Mouse (Mus musculus): ENCODE measurements around the gene Nadk. TPM values are rescaled to one million over a fixed set of nuclear protein-coding genes. Genes with fewer than 3 reads are reported as not detected.
"Not testable (repeated sequence)": the region's sequence is repeated elsewhere in the genome, so short reads cannot be mapped to it uniquely, and the experiment has no call there.

Nadk gene
- polyA plus RNA-seq, 1 experiment from 2014 or later = 93.5 TPM

- Histone ChIP-seq H3K36me3 (replicated peaks) (peaks cover 66% of the 10 kb centered on the region), H3K27me3 (no peaks in the 10 kb centered on the region), H3K27ac (no peak overlapping the region), H3K4me1 (peaks cover 25% of the 10 kb centered on the region), H3K4me3 (replicated peaks) (no peak overlapping the region), H3K4me2 (no peak overlapping the region), H3K9me3 (no peaks in the 10 kb centered on the region), H3K9ac (no peak overlapping the region)
- ATAC-seq (ENCODE audit: low FRiP score) = no peak
- WGBS = 83% methylated on average over 6 of the region's 6 CpGs
Observed at GRCm38 (mm10) chr4:155559454-155559853, 2.7 kb upstream of the Nadk start.

DNA sequence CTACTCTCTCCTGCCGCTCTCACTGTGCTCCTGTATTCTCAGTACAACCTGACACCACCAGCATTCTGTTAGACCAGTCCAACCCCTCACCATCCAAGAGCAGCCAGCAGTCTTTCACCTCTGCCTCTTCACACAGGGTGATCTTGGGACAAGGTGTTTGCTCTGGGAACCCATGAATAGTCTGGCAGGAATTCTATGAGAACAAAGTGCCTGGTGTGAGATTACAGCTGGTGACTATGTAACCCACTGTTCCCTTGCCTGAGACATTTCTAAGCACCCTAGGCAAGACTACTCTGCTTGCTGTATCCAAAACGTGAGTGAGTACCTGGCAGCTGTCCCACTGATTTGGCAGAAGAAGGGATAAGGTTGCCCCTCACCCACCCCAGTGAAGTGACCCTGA lies 1.2 kb upstream of the Nadk start:
- Histone ChIP-seq H3K36me3 (replicated peaks) (peaks cover 52% of the 10 kb centered on the region), H3K27ac (0 out of 2 replicates have a peak overlapping the region, but pooled peaks have one; percentile 91), H3K9ac (no peak overlapping the region), H3K9me3 (no peaks in the 10 kb centered on the region), H3K4me1 (peaks cover 37% of the 10 kb centered on the region), H3K4me2 (no peak overlapping the region), H3K27me3 (no peaks in the 10 kb centered on the region), H3K4me3 (replicated peaks) (no peak overlapping the region)
- no peak for ATAC-seq (ENCODE audit: low FRiP score)
- 67% methylated on average over 2 of the region's 2 CpGs for WGBS

DNA sequence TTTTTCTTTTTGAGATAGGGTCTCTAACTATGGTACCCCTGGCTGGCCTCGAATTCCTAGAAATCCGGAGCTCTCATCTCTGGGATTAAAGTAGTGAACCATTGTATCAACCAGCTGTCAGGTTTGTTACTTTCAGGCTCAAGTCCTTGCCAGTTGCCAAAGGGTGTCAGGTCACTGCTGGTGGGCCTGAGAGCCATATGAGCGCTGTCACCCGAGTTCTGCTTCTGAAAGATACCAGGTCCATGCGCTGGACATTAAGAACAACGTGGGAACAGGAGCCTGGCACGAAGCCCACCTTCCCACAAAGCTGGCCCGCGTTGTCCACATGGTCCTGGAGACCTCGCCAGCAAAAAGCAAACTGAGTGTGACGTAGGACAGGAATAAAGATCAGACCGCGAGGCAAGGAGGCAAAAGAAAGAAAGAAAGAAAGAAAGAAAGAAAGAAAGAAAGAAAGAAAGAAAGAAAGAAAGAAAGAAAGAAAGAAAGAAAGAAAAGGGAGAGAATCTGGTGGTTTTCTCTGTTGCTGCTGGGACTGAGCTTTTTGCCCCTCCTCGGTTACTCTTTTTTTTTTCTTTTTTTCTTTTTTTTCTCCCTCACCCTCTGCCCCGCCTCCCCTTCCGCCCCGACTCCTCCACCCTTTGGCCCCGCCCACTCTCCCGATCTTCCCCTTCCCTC lies 684 bp downstream of the Nadk start:
- Histone ChIP-seq H3K4me2 (peak overlapping the region; percentile 77), H3K27ac (peak overlapping the region; percentile 91), H3K4me3 (replicated peaks) (peak overlapping the region; percentile 87), H3K4me1 (peaks cover 40% of the 10 kb centered on the region), H3K27me3 (no peaks in the 10 kb centered on the region), H3K9ac (peak overlapping the region; percentile 45; the same call in 1 of the 2 replicates), H3K9me3 (no peaks in the 10 kb centered on the region), H3K36me3 (replicated peaks) (peaks cover 32% of the 10 kb centered on the region)
- 3% methylated on average over 18 of the region's 19 CpGs for WGBS
- peak; percentile 36; the same call in 1 of the 2 replicates for ATAC-seq (ENCODE audit: low FRiP score)

- Histone ChIP-seq H3K9me3 (no peaks in the 10 kb centered on the region), H3K4me2 (peak overlapping the region; percentile 77), H3K4me3 (replicated peaks) (peak overlapping the region; percentile 87), H3K9ac (peak overlapping the region; percentile 77), H3K27ac (peak overlapping the region; percentile 91), H3K4me1 (peaks cover 40% of the 10 kb centered on the region), H3K36me3 (replicated peaks) (peaks cover 25% of the 10 kb centered on the region), H3K27me3 (no peaks in the 10 kb centered on the region)
- under 1% methylated on average over 69 of the region's 69 CpGs for WGBS
- ATAC-seq (ENCODE audit: low FRiP score) = peak; percentile 96
Observed at GRCm38 (mm10) chr4:155563400-155564231, 1.4 kb downstream of the Nadk start.

- Histone ChIP-seq H3K27me3 (no peaks in the 10 kb centered on the region), H3K27ac (peak overlapping the region; percentile 91), H3K36me3 (replicated peaks) (peaks cover 16% of the 10 kb centered on the region), H3K9me3 (no peaks in the 10 kb centered on the region), H3K9ac (peak overlapping the region; percentile 77), H3K4me3 (replicated peaks) (peak overlapping the region; percentile 87), H3K4me2 (peak overlapping the region; percentile 77), H3K4me1 (peaks cover 40% of the 10 kb centered on the region)
- 19% methylated on average over 20 of the region's 20 CpGs for WGBS
- ATAC-seq (ENCODE audit: low FRiP score) = no peak
Observed at GRCm38 (mm10) chr4:155564315-155565069, 2.3 kb downstream of the Nadk start.

DNA sequence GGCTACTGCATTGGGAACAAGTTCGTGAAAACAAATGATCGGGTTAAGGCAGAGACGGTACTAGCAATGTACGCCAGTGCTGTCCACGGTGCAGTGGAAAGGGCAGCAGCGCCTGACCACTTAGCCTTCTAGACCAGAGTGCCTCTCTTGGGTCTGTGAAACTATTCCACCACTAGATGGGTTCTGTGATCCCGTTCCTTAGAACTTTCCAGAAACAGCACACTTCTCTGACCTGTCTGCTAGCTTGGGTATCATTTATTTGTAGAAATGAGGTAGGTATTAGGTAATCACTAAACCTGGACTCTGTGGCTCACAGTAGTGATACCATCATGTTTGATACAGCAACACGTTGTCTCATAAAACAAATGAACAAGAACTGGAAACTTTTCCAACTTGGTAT lies 4.4 kb downstream of the Nadk start:
- H3K9me3 ChIP-seq = no peaks in the 10 kb centered on the region
- no peak overlapping the region for H3K9ac ChIP-seq
- no peak for ATAC-seq (ENCODE audit: low FRiP score)
- peaks cover 32% of the 10 kb centered on the region for H3K4me1 ChIP-seq
- WGBS = 84% methylated on average over 8 of the region's 8 CpGs
- H3K4me3 ChIP-seq (replicated peaks) = no peak overlapping the region
- H3K27ac ChIP-seq = no peak overlapping the region
- no peak overlapping the region for H3K4me2 ChIP-seq
- no peaks in the 10 kb centered on the region for H3K36me3 ChIP-seq (replicated peaks)
- H3K27me3 ChIP-seq = no peaks in the 10 kb centered on the region

DNA sequence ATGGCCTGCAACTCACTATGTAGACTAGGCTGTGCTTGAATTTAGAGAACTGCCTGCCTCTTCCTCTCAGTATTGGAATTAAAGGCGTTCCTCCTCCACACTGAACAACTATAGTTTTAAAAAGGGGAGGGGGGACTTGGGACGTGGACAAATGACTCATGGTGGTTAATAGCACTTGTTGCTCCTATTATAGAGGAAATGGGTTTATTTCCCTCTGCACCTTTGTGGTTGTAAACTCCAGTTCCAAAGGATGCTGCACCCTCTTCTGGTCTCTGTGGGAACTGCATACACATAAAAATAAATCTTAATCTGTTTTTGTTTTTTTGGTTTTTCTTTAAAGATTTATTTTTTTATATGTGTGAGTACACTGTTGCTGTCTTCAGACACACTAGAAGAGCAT lies 6.0 kb downstream of the Nadk start:
- H3K4me1 ChIP-seq = peaks cover 18% of the 10 kb centered on the region
- H3K27ac ChIP-seq = no peak overlapping the region
- no peaks in the 10 kb centered on the region for H3K36me3 ChIP-seq (replicated peaks)
- H3K9ac ChIP-seq = no peak overlapping the region
- ATAC-seq (ENCODE audit: low FRiP score) = no peak
- no peaks in the 10 kb centered on the region for H3K9me3 ChIP-seq
- H3K4me3 ChIP-seq (replicated peaks) = no peak overlapping the region
- WGBS = 48% methylated on average over 2 of the region's 2 CpGs
- H3K27me3 ChIP-seq = no peaks in the 10 kb centered on the region
- H3K4me2 ChIP-seq = no peak overlapping the region

DNA sequence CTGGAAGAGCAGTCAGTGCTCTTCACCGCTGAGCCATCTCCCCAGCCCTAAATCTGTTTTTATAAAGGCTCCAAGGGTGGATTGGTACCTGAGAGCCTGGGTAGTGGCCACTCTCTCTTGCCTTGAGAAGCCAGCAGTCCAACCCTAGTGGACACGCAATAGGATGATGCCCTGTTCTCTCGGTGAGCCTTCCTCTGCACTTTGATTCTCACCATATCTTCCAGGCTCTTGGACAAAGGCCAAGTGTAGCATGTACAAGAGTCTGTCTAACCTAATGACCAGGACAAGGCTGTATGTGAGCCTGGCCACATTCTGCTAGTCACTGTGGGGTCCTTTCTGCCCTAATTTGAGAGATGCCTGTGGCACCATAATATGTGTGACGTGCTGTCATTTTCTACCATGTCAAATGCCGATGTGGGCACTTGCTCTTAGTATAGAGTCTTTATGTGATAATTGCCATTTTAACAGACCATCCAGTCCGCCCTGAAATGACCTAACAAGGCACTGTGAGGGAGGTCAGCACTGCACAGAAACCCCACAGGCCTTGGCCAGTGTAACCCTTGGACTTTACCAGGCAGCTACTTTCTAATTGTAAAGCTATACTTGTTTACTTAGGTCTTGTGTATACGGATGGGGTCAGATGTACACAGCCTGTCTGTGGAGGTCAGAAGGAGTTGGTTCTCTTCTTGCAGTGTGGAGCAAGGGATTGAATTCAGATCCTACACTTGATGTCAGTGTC lies 6.6 kb downstream of the Nadk start:
- Histone ChIP-seq H3K9ac (no peak overlapping the region), H3K4me3 (replicated peaks) (no peak overlapping the region), H3K27me3 (no peaks in the 10 kb centered on the region), H3K9me3 (no peaks in the 10 kb centered on the region), H3K4me1 (peaks cover 18% of the 10 kb centered on the region), H3K27ac (no peak overlapping the region), H3K4me2 (no peak overlapping the region), H3K36me3 (replicated peaks) (no peaks in the 10 kb centered on the region)
- no peak for ATAC-seq (ENCODE audit: low FRiP score)
- WGBS = 94% methylated on average over 7 of the region's 7 CpGs

- ATAC-seq (ENCODE audit: low FRiP score) = no peak
- H3K4me1 ChIP-seq = peaks cover 11% of the 10 kb centered on the region
- no peaks in the 10 kb centered on the region for H3K9me3 ChIP-seq
- no peaks in the 10 kb centered on the region for H3K36me3 ChIP-seq (replicated peaks)
- no peaks in the 10 kb centered on the region for H3K27me3 ChIP-seq
- H3K4me3 ChIP-seq (replicated peaks) = no peak overlapping the region
- H3K27ac ChIP-seq = no peak overlapping the region
- no peak overlapping the region for H3K4me2 ChIP-seq
- WGBS = 92% methylated on average over 6 of the region's 6 CpGs
- no peak overlapping the region for H3K9ac ChIP-seq
Observed at GRCm38 (mm10) chr4:155569818-155570217, 7.6 kb downstream of the Nadk start.

- H3K27ac ChIP-seq; H3K9ac ChIP-seq; H3K36me3 ChIP-seq (replicated peaks); H3K27me3 ChIP-seq; H3K4me3 ChIP-seq (replicated peaks); H3K4me1 ChIP-seq; H3K4me2 ChIP-seq; H3K9me3 ChIP-seq; ATAC-seq (ENCODE audit: low FRiP score): not testable (repeated sequence)
- WGBS = 94% methylated on average over 11 of the region's 11 CpGs
Observed at GRCm38 (mm10) chr4:155570315-155570714, 8.1 kb downstream of the Nadk start.

DNA sequence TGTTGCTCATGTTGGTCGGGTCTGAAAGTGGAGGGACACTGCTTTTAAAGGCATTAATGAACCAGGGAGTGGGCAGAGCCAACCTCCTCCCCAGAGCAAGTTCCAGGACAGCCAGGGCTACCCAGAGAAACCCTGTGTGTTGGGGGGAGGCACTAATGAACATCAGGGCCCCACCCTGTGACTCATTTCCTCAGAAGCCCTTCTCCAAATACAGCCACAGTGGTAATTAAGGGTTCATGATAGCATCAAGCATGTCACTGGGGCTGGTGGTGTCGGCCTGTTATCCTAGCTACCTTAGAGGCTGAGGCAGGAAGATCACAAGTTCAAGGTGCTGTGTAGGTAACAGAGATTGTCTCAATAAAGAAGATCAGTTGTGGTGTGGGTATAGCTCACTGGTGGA lies 9.3 kb downstream of the Nadk start:
- Histone ChIP-seq H3K27me3 (no peaks in the 10 kb centered on the region), H3K36me3 (replicated peaks) (0 out of 2 replicates have a peak, but pooled peaks cover under 1% of the 10 kb centered on the region), H3K27ac (no peak overlapping the region), H3K4me2 (no peak overlapping the region), H3K4me3 (replicated peaks) (no peak overlapping the region), H3K9ac (no peak overlapping the region), H3K4me1 (no peaks in the 10 kb centered on the region), H3K9me3 (no peaks in the 10 kb centered on the region)
- WGBS = 87% methylated on average over 2 of the region's 2 CpGs
- no peak for ATAC-seq (ENCODE audit: low FRiP score)

DNA sequence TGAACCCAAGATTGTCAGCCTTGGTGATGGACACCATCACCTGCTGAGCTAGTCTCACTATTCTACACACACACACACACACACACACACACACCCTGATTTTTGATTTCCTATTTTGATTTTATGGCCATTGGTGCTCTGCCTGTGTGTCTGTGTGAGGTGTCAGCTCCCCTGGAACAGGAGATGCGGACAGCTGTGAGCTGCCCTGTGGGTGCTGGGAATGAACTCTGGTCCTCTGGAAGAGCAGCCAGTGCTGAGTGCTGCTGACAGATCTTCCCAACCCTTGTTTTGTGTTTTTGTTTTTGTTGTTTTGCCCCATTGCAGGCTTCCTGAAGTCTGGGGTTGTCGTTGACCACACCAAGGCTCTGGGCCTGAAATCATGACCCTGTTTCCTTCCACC lies 11.0 kb downstream of the Nadk start:
- WGBS = 98% methylated on average over 2 of the region's 2 CpGs
- H3K4me2 ChIP-seq = no peak overlapping the region
- H3K9ac ChIP-seq = no peak overlapping the region
- ATAC-seq (ENCODE audit: low FRiP score) = no peak
- H3K36me3 ChIP-seq (replicated peaks) = peaks cover 17% of the 10 kb centered on the region
- no peaks in the 10 kb centered on the region for H3K27me3 ChIP-seq
- no peaks in the 10 kb centered on the region for H3K4me1 ChIP-seq
- no peaks in the 10 kb centered on the region for H3K9me3 ChIP-seq
- no peak overlapping the region for H3K4me3 ChIP-seq (replicated peaks)
- H3K27ac ChIP-seq = no peak overlapping the region

Data from forebrain, embryonic 12.5 days (tissue).